Mouse (Mus musculus): ENCODE data around the gene Elavl1.
A peak's percentile ranks its signal among the peaks of the same experiment; 100 is the strongest.

The Elavl1 gene

GRCm38 (mm10) chr8:4321031-4321430, 4.2 kb downstream of the Elavl1 start:
- DNase-seq (ENCODE audit: low spot score in 2 of 2) = no peak

GRCm38 (mm10) chr8:4320404-4320803, 4.8 kb downstream of the Elavl1 start:
- DNase-seq (ENCODE audit: low spot score in 2 of 2) = no peak

- no peak for DNase-seq (ENCODE audit: low spot score in 2 of 2)
These were observed 5.7 kb downstream of the Elavl1 start for GRCm38 (mm10) chr8:4319573-4319872.

- no peak for DNase-seq (ENCODE audit: low spot score in 2 of 2)
These were observed 6.2 kb downstream of the Elavl1 start for GRCm38 (mm10) chr8:4318796-4319572.

- no peak for DNase-seq (ENCODE audit: low spot score in 2 of 2)
These were observed 7.1 kb downstream of the Elavl1 start for GRCm38 (mm10) chr8:4318124-4318523.

- DNase-seq (ENCODE audit: low spot score in 2 of 2) = no peak
These were observed 10.4 kb downstream of the Elavl1 start for GRCm38 (mm10) chr8:4314852-4315251.

GRCm38 (mm10) chr8:4313254-4314124, 11.7 kb downstream of the Elavl1 start:
- no peak for DNase-seq (ENCODE audit: low spot score in 2 of 2)

- no peak for DNase-seq (ENCODE audit: low spot score in 2 of 2)
These were observed 13.1 kb downstream of the Elavl1 start for GRCm38 (mm10) chr8:4312104-4312503.

- no peak for DNase-seq (ENCODE audit: low spot score in 2 of 2)
These were observed 19.4 kb downstream of the Elavl1 start for GRCm38 (mm10) chr8:4305838-4306237.

- no peak for DNase-seq (ENCODE audit: low spot score in 2 of 2)
These were observed 21.1 kb downstream of the Elavl1 start for GRCm38 (mm10) chr8:4304124-4304547.

GRCm38 (mm10) chr8:4297822-4298221, 27.4 kb downstream of the Elavl1 start:
- DNase-seq (ENCODE audit: low spot score in 2 of 2) = no peak

GRCm38 (mm10) chr8:4292738-4293137, 32.5 kb downstream of the Elavl1 start:
- DNase-seq (ENCODE audit: low spot score in 2 of 2) = no peak

GRCm38 (mm10) chr8:4276111-4276465, 49.1 kb downstream of the Elavl1 start:
- no peak for DNase-seq (ENCODE audit: low spot score in 2 of 2)

- DNase-seq (ENCODE audit: low spot score in 2 of 2) = peak; percentile 92
These were observed 49.7 kb downstream of the Elavl1 start, which contains the start of gene Timm44 for GRCm38 (mm10) chr8:4275275-4276110. Gene Timm44, minus strand, starts transcription at chr8:4275913.

GRCm38 (mm10) chr8:4269609-4270008, 55.6 kb downstream of the Elavl1 start:
- DNase-seq (ENCODE audit: low spot score in 2 of 2) = no peak

GRCm38 (mm10) chr8:4267627-4268026, 57.6 kb downstream of the Elavl1 start:
- DNase-seq (ENCODE audit: low spot score in 2 of 2) = no peak

GRCm38 (mm10) chr8:4265160-4265914, 59.9 kb downstream of the Elavl1 start:
- DNase-seq (ENCODE audit: low spot score in 2 of 2) = no peak

GRCm38 (mm10) chr8:4263105-4263791, 62.0 kb downstream of the Elavl1 start:
- peak in 1 of 2 experiments; percentile 20 for DNase-seq (ENCODE audit: low spot score in 2 of 2)

GRCm38 (mm10) chr8:4259805-4260170, 65.4 kb downstream of the Elavl1 start:
- DNase-seq (ENCODE audit: low spot score in 2 of 2) = no peak

GRCm38 (mm10) chr8:4259125-4259804, 65.9 kb downstream of the Elavl1 start, which contains the start of gene Ctxn1:
Gene Ctxn1, minus strand, starts transcription at chr8:4259274.
- peak; percentile 86 to 91 for DNase-seq (ENCODE audit: low spot score in 2 of 2)

Measured in frontal cortex, postnatal 14 days (tissue).